Mouse (Mus musculus) kidney, postnatal 0 days (tissue): ENCODE results near the gene Dnaic2. TPM values are rescaled to one million over a fixed set of nuclear protein-coding genes. Genes with fewer than 3 reads are reported as not detected.

Experiments
- ATAC-seq: fragments of 200-750 bp; cut with Nextera tagmentation; replicated peaks from 2 replicates; pipeline ENCODE4 v1.8.0; 2017; ENCODE audit warnings: low read depth, moderate number of reproducible peaks, moderate TSS enrichment, moderate library complexity; ENCODE audit not compliant: low FRiP score
- DNase-seq: peaks from one replicate; pipeline ENCODE4 v3.0.0-alpha.2; 2016; ENCODE audit warnings: low spot score
- H3K27ac ChIP-seq: fragments of 300-500 bp; sonication (generic); 2 replicates; pipeline ENCODE4 v1.5.1; 2014; ENCODE audit warnings: mild to moderate bottlenecking
- H3K27me3 ChIP-seq: fragments of 300-500 bp; sonication (generic); 2 replicates; pipeline ENCODE4 v1.6.1; 2014; ENCODE audit warnings: low read length, mixed read lengths; ENCODE audit not compliant: insufficient read depth
- H3K36me3 ChIP-seq: fragments of 300-500 bp; sonication (generic); 2 replicates; pipeline ENCODE4 v1.6.1; 2014; ENCODE audit warnings: low read length, mixed read lengths; ENCODE audit not compliant: insufficient read depth
- H3K4me1 ChIP-seq: fragments of 300-500 bp; sonication (generic); replicated peaks from 2 replicates; pipeline ENCODE4 v1.6.1; 2014; ENCODE audit warnings: antibody characterized with exemption, low read length, mixed read lengths; ENCODE audit not compliant: insufficient read depth
- H3K4me2 ChIP-seq: fragments of 300-500 bp; sonication (generic); 2 replicates; pipeline ENCODE4 v1.6.1; 2014; ENCODE audit warnings: mild to moderate bottlenecking, low read length, moderate library complexity, mixed read lengths
- H3K4me3 ChIP-seq: fragments of 300-500 bp; sonication (generic); replicated peaks from 2 replicates; pipeline ENCODE4 v1.5.1; 2014; ENCODE audit warnings: low read depth, low read length
- H3K9ac ChIP-seq: fragments of 300-500 bp; sonication (generic); 2 replicates; pipeline ENCODE4 v1.6.1; 2014; ENCODE audit warnings: low read depth, low read length
- H3K9me3 ChIP-seq: fragments of 300-500 bp; sonication (generic); replicated peaks from 2 replicates; pipeline ENCODE4 v1.6.1; 2016; ENCODE audit warnings: low read length, inconsistent platforms, mixed read lengths
- CTCF ChIP-seq: IDR thresholded peaks from 2 replicates; pipeline ENCODE4 v1.5.1; 2016; ENCODE audit warnings: antibody characterized with exemption, low read depth, mild to moderate bottlenecking, moderate library complexity
- WGBS: fragments of 180-500 bp; shearing (Covaris S2); extraction: QIAGEN DNeasy Blood & Tissue Kit; methylation state at CpG from one replicate; pipeline ENCODE4 v1.1.7; 2014; 5-methylcytosine and 5-hydroxymethylcytosine counted together
- polyA plus RNA-seq: library from polyadenylated mRNA; unstranded; fragments of >200 nt; fragmentation: Nextera tagmentation; extraction: Ambion mirVana; gene quantifications from 2 replicates; pipeline ENCODE4 v1.2.1, GENCODE M21; 2015

Dnaic2 gene
- polyA plus RNA-seq, 1 experiment from 2014 or later, result 0.43 TPM

GRCm38 (mm10) chr11:114736111-114736510 is 8.9 kb downstream of the Dnaic2 start:
- 78% methylated on average over 2 of the region's 2 CpGs for WGBS
- TF ChIP-seq CTCF, result peak; percentile 25; the same call in 1 of the 2 replicates

DNA sequence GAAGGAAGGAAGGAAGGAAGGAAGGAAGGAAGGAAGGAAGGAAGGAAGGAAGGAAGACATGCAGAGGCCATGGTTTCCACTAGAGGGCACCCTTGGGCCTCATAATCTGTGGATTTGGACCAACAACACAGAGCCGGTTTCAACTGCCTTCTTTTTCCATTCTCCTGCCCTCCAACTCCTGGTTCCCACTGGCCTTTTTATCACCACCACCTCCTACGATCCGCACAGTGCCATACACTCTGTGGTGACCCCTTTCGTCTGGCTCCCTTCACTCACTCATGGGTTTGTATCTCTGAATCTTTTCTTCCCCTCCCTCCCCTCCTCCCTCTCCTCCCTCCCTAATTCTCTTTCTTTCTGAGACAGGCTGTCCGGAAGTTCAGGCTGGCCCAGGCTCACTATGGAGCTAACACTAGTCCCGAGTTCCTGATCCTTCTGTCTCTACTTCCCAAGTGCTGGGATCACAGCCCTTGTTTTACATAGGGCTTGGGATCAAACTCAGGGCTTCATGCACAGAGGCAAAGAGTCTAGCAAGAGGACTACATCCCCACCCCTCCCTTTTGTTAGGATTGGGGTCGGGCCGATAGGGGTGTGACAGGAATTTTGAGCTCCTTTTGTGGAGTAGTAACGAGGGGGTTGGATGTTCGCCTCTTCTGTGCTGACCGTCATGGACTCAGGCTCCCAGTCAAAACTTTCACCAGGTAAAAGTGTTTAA is 9.9 kb downstream of the Dnaic2 start:
- H3K27me3 ChIP-seq, result no peaks in the 10 kb centered on the region
- 35% methylated on average over 11 of the region's 11 CpGs for WGBS
- ATAC-seq, result no peak
- H3K4me1 ChIP-seq, result 0 out of 2 replicates have a peak, but pooled peaks cover 7% of the 10 kb centered on the region
- DNase-seq, result peak; percentile 77
- H3K9ac ChIP-seq, result peak overlapping the region; percentile 27; the same call in 1 of the 2 replicates
- peak; percentile 79 for TF ChIP-seq CTCF
- H3K36me3 ChIP-seq, result no peaks in the 10 kb centered on the region
- no peak overlapping the region for H3K27ac ChIP-seq
- no peaks in the 10 kb centered on the region for H3K9me3 ChIP-seq
- no peak overlapping the region for H3K4me3 ChIP-seq
- no peak overlapping the region for H3K4me2 ChIP-seq

More at GRCm38 (mm10) chr11:114736111-114736510, 8.9 kb downstream of the Dnaic2 start:
- DNase-seq (no peak), ATAC-seq (no peak)
- Histone ChIP-seq H3K4me2 (no peak overlapping the region), H3K27me3 (no peaks in the 10 kb centered on the region), H3K9ac (no peak overlapping the region), H3K9me3 (no peaks in the 10 kb centered on the region), H3K4me1 (0 out of 2 replicates have a peak, but pooled peaks cover 7% of the 10 kb centered on the region), H3K27ac (no peak overlapping the region), H3K4me3 (no peak overlapping the region), H3K36me3 (no peaks in the 10 kb centered on the region)

GRCm38 (mm10) chr11:114740598-114740997 is 13.4 kb downstream of the Dnaic2 start:
- 0 out of 2 replicates have a peak overlapping the region, but pooled peaks have one; percentile 5 for H3K4me2 ChIP-seq
- H3K4me1 ChIP-seq, result 0 out of 2 replicates have a peak, but pooled peaks cover 7% of the 10 kb centered on the region
- no peaks in the 10 kb centered on the region for H3K36me3 ChIP-seq
- 17% methylated on average over 10 of the region's 10 CpGs for WGBS
- H3K9ac ChIP-seq, result 0 out of 2 replicates have a peak overlapping the region, but pooled peaks have one; percentile 10
- DNase-seq (peak; percentile 58), ATAC-seq (peak; percentile 63)
- TF ChIP-seq CTCF, result no peak
- no peak overlapping the region for H3K4me3 ChIP-seq
- H3K9me3 ChIP-seq, result no peaks in the 10 kb centered on the region
- H3K27ac ChIP-seq, result no peak overlapping the region
- no peaks in the 10 kb centered on the region for H3K27me3 ChIP-seq

GRCm38 (mm10) chr11:114741451-114741850 is 14.2 kb downstream of the Dnaic2 start:
- no peak overlapping the region for H3K4me3 ChIP-seq
- H3K9me3 ChIP-seq, result no peaks in the 10 kb centered on the region
- H3K36me3 ChIP-seq, result no peaks in the 10 kb centered on the region
- no peaks in the 10 kb centered on the region for H3K27me3 ChIP-seq
- no peak for DNase-seq
- 0 out of 2 replicates have a peak, but pooled peaks cover 7% of the 10 kb centered on the region for H3K4me1 ChIP-seq
- H3K9ac ChIP-seq, result no peak overlapping the region
- no peak for TF ChIP-seq CTCF
- H3K27ac ChIP-seq, result no peak overlapping the region
- WGBS, result 36% methylated on average over 6 of the region's 6 CpGs
- no peak overlapping the region for H3K4me2 ChIP-seq
- no peak for ATAC-seq

GRCm38 (mm10) chr11:114745134-114745533 is 17.9 kb downstream of the Dnaic2 start:
- no peaks in the 10 kb centered on the region for H3K27me3 ChIP-seq
- whole genome bisulfite sequencing, result under 1% methylated on average over 12 of the region's 12 CpGs
- peak; percentile 48; the same call in 1 of the 2 replicates for ATAC-seq

GRCm38 (mm10) chr11:114747564-114748138 is 20.4 kb downstream of the Dnaic2 start:
- DNase-seq (no peak), ATAC-seq (no peak)
- Histone ChIP-seq H3K4me1 (no peaks in the 10 kb centered on the region), H3K9me3 (no peaks in the 10 kb centered on the region), H3K9ac (no peak overlapping the region), H3K27me3 (no peaks in the 10 kb centered on the region), H3K27ac (no peak overlapping the region), H3K4me3 (no peak overlapping the region), H3K36me3 (no peaks in the 10 kb centered on the region), H3K4me2 (no peak overlapping the region)
- no peak for TF ChIP-seq CTCF
- 44% methylated on average over 12 of the region's 12 CpGs for WGBS

More at GRCm38 (mm10) chr11:114745134-114745533, 17.9 kb downstream of the Dnaic2 start:
- no peaks in the 10 kb centered on the region for H3K36me3 ChIP-seq
- TF ChIP-seq CTCF, result peak; percentile 98
- H3K4me2 ChIP-seq, result peak overlapping the region; percentile 21; the same call in 1 of the 2 replicates
- H3K4me1 ChIP-seq, result 0 out of 2 replicates have a peak, but pooled peaks cover 3% of the 10 kb centered on the region
- no peak overlapping the region for H3K9ac ChIP-seq
- peak; percentile 92 for DNase-seq
- no peaks in the 10 kb centered on the region for H3K9me3 ChIP-seq
- no peak overlapping the region for H3K27ac ChIP-seq
- no peak overlapping the region for H3K4me3 ChIP-seq
